Mouse (Mus musculus) retina, adult 2 months (tissue): ENCODE measurements around the gene Cfd.

Source experiments
- DNase-seq: peaks from one replicate; pipeline ENCODE4 v3.0.0-alpha.2; 2012; ENCODE audit warnings: low read depth, low spot score

Cfd gene

GRCm38 (mm10) chr10:79918231-79919078 is 27.8 kb downstream of the Cfd start:
- no peak for DNase-seq

GRCm38 (mm10) chr10:79919251-79919849 is 28.7 kb downstream of the Cfd start:
- no peak for DNase-seq

- DNase-seq: no peak
Measured at GRCm38 (mm10) chr10:79920056-79920890, 29.6 kb downstream of the Cfd start.

GRCm38 (mm10) chr10:79920958-79921535 is 30.4 kb downstream of the Cfd start, which contains the start of gene R3hdm4:
TSS of gene R3hdm4 (minus strand) at chr10:79921208.
- DNase-seq: no peak

GRCm38 (mm10) chr10:79921572-79921971 is 30.9 kb downstream of the Cfd start:
- DNase-seq: no peak

- peak; percentile 79 for DNase-seq
Measured at GRCm38 (mm10) chr10:79924998-79925784, 34.5 kb downstream of the Cfd start.

GRCm38 (mm10) chr10:79925785-79926490 is 35.3 kb downstream of the Cfd start:
- no peak for DNase-seq

GRCm38 (mm10) chr10:79926491-79927323 is 36.1 kb downstream of the Cfd start, which contains the start of gene Arid3a:
TSS of gene Arid3a (plus strand) at chr10:79927043.
- DNase-seq: peak; percentile 80

GRCm38 (mm10) chr10:79927324-79928029 is 36.8 kb downstream of the Cfd start:
- DNase-seq: no peak

GRCm38 (mm10) chr10:79928030-79928694 is 37.5 kb downstream of the Cfd start:
- no peak for DNase-seq

- DNase-seq: no peak
Measured at GRCm38 (mm10) chr10:79928907-79929701, 38.5 kb downstream of the Cfd start.

GRCm38 (mm10) chr10:79929967-79930825 is 39.5 kb downstream of the Cfd start:
- DNase-seq: no peak

- DNase-seq: no peak
Measured at GRCm38 (mm10) chr10:79930826-79931186, 40.2 kb downstream of the Cfd start.

GRCm38 (mm10) chr10:79931797-79932196 is 41.1 kb downstream of the Cfd start:
- no peak for DNase-seq

- no peak for DNase-seq
Measured at GRCm38 (mm10) chr10:79932736-79933135, 42.1 kb downstream of the Cfd start.

- DNase-seq: no peak
Measured at GRCm38 (mm10) chr10:79933145-79933679, 42.6 kb downstream of the Cfd start.
